Mouse (Mus musculus): Measurements from ENCODE around the gene Hells.

The Hells gene

DNA sequence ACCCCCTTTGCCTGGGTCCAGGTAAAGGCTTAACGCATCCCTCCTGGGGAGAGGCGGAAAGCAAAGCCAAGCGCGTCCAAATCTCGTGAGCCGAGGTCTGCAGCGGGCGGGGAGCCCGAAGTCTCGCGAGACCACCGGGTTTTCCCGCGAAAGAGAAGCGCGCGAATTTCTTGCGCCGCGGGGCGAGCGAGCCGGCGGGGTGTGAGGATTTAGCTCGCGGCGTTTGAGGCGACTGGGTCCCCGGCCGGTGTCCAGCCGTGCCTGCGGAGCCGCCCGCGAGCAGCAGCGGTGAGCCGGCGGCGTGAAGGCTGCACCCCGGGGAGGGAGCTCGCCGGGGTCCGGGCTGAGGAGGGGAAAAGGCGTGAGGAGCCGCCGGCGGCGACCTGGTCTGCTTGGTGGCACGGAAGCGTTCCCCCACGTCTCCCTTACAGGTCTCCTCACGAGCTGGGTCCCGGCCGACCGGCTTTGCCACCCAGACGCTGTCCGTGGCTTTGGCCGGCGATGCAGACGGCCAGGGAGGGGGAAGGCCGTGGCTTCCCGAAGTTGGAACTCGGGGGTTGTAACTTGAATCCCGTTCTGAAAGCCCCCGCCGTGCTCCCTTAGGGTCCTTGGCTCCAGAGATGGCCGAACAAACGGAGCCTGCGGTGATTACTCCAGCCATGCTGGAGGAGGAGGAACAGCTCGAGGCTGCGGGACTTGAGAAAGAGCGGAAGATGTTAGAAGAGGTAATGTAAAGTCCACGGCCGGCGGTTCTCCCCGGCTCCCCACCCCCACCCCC lies at the start of gene Hells:
Gene Hells, plus strand, starts transcription at position 128 of the 778 bp plus-strand sequence.
- DNase-seq (ENCODE audit: extremely low spot score) = peak; percentile 93

DNA sequence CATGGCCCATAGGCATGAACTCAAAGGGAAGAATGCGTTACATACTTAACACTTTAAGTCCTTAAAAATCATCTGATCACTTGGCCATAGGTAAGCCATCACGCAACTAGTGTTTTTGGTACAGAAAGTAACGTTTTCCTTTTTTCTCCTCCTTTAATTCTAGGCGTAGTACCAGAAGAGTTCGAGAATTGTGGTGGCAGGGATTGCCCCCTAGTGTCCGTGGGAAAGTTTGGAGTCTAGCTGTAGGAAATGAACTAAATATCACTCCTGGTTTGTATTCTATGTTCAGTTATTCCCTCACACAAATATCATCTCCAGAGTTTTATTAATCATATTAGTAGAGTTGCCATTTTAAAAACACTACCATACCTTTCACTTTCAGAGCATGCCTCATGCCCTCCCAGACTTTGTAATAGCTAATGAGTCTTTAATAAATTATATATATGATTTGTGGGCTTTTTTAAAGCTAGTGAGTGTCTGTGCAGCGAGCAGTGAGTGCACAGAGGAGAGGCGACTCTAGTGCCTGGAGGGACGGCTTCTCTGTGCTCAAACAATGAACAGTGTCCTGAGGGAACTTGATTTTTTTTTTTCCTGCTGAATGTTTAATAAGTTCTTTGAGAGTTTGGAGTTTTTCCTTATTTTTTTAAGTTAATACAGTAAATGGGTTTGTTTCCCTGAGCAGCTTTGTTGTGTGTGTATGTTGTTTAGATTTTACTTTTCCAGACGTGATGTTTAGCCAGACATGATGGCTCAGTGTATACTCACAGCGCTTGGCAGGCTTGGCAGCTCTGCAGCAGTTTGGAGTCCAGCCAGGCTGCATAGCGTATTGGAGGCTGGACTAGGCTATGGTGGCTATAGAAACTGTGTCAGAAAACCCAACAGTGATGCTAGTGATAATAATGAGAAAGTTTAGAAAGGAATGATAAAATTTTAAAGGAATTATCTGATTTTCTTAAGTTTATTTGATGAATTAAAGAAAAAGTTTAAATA lies 29.3 kb upstream of the Hells start:
- DNase-seq (ENCODE audit: extremely low spot score) = no peak

- no peak for DNase-seq (ENCODE audit: extremely low spot score)
Observed at GRCm38 (mm10) chr19:38902501-38902900, 28.2 kb upstream of the Hells start.

GRCm38 (mm10) chr19:38913786-38914185 lies 16.9 kb upstream of the Hells start:
- DNase-seq (ENCODE audit: extremely low spot score) = no peak

DNA sequence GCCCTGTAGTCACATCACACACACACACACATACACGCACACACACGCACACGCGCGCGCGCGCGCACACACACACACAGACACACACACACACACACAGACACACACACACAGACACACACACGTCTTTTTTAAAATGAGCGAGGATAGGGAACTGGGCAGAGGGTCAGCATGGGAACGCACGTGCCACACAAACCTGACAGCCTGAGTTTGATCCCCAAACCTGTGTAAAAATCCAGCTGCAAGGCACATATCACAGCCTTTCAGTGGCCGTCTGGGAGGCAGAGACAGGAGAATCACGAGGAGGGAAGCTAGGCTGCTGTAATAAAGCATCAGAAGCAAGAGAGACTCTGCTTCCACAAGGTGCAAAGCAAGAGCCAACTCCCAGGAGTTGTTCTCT lies 15.8 kb upstream of the Hells start:
- no peak for DNase-seq (ENCODE audit: extremely low spot score)

DNA sequence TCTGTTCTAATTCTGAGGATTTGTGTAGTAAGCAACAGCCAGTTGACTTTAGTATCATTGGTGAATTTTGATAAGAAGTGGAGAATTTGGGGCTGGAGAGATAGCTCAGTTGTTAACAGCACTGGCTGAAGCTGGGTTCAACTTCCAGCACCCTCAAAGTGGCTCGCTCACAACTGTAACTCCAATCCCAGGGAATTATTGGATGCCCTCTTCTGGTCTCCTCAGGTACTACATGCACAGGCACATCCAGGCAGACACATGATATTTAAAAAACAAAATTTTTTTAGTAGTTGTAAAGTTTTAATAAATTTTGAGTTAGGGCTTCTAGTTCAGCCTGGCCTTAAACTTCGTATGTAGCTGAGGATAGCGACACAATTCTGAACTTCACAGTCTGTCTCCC lies 15.0 kb upstream of the Hells start:
- peak; percentile 40 for DNase-seq (ENCODE audit: extremely low spot score)

DNA sequence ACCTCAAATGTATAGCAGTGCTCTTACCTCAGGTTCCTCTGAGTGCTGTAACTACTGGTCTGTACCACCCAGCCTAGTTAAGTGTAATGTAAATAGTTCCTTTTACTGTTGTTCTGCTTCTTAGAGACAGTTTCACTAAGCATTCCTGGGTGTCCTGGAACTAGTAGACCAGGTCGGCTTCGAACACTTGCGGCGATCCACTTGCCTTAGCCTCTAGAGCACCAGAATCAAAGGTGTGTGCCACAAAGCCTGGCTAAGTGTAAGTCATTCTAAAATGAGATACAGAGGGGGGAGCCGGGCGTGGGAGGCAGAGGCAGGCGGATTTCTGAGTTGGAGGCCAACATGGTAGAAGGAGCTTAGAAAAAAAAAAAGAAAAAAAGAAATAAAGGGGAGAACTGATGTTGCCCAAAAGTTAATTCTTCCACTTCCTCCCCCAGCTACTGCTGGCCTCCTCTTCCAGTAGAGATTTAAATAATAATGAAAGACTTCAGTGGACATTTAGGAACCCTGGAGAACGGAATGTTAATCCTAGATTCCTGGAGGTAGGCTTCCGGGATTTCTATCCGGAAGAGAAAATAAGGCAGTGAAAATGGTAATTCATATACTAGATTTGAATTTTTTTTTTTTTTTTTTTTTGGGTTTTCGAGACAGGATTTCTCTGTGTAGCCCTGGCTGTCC lies 2.1 kb upstream of the Hells start:
- no peak for DNase-seq (ENCODE audit: extremely low spot score)

DNA sequence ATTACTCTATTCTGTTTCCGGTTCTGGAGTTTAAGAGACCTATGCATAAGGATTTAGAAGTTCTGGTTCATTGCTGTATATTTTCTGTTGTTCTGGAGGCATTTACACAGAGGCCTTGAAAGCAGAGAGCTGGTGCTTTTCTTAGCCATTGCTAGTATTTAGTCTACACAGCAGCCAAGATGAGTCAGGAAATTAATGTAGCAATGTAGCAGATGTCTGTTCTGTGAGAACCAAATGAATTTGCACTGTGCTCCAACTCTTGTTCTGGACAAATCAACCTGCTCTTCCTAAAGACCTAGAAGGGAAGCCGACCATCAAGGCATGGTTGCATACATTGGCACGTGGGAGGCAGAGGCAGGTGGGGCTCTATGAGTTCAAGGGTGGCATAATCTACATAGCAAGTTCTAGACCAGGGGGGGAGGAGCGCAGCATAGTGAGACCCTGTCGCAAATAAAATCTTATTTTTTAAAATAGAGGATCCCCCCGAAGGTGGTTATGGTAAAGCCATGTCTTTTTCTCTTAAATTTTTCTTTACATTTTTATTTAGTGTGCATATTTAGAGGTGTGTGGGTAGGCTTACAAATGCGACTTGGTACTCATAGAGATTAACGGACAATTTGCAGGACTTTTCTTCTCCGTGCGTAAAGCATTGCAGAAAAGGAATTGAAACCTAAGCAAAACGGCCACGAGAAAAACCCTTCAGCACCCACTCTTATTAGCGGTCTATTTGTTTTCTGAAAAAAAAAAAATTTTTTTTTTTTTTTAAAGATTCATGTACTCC lies 1.1 kb upstream of the Hells start:
- DNase-seq (ENCODE audit: extremely low spot score) = no peak

- DNase-seq (ENCODE audit: extremely low spot score) = no peak
Observed at GRCm38 (mm10) chr19:38930252-38930787, 395 bp upstream of the Hells start.

DNA sequence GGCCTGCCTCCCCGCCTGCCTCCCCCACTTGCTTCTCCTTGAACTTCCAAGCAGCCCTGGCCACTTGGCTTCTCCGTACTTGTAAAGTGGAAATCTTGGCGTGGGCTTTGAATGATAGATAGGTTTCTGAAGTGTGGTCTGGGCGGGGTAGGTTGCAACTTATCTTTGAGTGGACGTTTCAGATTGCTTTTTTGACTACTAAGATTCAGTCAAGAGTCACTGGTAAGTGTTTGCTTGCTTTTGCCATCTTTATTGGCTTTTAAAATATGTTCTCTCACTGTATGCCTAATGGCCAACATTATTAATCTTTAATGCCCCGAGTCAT lies 813 bp downstream of the Hells start:
- DNase-seq (ENCODE audit: extremely low spot score) = no peak

GRCm38 (mm10) chr19:38944590-38945307 lies 14.0 kb downstream of the Hells start:
- DNase-seq (ENCODE audit: extremely low spot score) = no peak

GRCm38 (mm10) chr19:38970741-38971140 lies 40.0 kb downstream of the Hells start:
- DNase-seq (ENCODE audit: extremely low spot score) = no peak

DNA sequence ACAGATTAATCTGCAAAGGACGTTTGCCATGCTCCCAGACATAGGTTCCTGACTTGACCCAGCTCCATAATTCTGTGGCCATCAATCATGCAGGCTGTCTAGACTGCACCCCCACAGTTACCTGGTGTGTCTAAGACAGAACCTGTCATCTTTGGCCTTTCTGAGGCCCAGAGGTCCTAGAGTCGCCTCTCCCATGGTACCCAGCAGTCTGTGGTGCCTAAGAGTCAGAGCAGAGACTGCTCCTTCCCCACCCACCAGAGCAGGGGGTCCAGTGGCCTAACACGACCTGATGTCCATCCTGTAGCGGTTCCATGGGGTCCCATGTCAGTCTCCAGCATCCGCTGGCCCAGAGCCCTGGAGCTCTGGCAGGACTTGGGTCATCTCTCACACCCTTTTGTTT lies 41.9 kb downstream of the Hells start:
- DNase-seq (ENCODE audit: extremely low spot score) = no peak

DNA sequence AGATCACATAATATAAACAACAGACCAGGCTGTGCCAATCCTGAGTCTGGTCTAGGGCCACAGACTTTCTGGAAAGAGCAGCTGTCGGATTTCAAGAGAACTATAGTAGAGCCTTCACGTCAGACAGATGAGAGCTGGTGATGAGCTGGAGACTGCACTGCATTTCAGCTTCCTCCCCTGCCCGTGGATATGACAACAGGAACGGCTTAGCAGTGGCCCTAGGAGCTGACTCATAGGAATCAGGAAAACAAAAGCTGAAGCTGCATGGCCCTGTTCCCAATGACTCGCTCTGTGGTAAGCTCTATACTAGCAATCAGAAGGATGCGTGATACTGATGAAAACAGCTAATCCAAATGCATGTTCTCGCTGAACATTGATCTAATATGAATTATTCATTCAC lies 43.0 kb downstream of the Hells start:
- DNase-seq (ENCODE audit: extremely low spot score) = no peak

GRCm38 (mm10) chr19:38976269-38976668 lies 45.6 kb downstream of the Hells start:
- no peak for DNase-seq (ENCODE audit: extremely low spot score)

- peak; percentile 59 for DNase-seq (ENCODE audit: extremely low spot score)
Observed at GRCm38 (mm10) chr19:38981966-38982365, 51.3 kb downstream of the Hells start.

DNA sequence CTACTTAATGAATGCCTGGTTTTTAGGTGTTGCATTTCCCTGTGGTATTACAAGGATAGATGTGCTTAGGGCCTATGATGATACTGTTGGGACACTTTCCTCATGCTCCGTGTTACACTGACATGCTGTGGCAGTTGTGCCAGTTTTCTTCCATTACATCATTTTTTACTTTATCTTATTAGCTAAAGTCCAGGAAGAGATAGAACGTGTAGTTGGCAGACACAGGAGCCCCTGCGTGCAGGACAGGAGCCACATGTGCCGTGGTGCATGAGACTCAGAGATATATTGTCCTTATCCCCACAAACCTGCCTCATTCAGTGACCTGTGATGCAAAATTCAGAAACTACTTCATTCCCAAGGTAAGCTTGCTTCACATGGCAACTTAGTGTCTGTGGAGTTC lies 67.5 kb downstream of the Hells start:
- DNase-seq (ENCODE audit: extremely low spot score) = no peak

- DNase-seq (ENCODE audit: extremely low spot score) = no peak
Observed at GRCm38 (mm10) chr19:38998676-38999075, 68.0 kb downstream of the Hells start.

- DNase-seq (ENCODE audit: extremely low spot score) = no peak
Observed at GRCm38 (mm10) chr19:39005132-39005531, 74.4 kb downstream of the Hells start.

- no peak for DNase-seq (ENCODE audit: extremely low spot score)
Observed at GRCm38 (mm10) chr19:39006715-39007114, 76.0 kb downstream of the Hells start, which contains the start of gene Cyp2c55. TSS of gene Cyp2c55 (plus strand) at chr19:39007019.
